Mouse (Mus musculus): ENCODE measurements around the gene Iqschfp. TPM values are rescaled to one million over a fixed set of nuclear protein-coding genes. Genes with fewer than 3 reads are reported as not detected.

Iqschfp gene
- polyA plus RNA-seq, 1 experiment from 2014 or later: 0.38 TPM

DNA sequence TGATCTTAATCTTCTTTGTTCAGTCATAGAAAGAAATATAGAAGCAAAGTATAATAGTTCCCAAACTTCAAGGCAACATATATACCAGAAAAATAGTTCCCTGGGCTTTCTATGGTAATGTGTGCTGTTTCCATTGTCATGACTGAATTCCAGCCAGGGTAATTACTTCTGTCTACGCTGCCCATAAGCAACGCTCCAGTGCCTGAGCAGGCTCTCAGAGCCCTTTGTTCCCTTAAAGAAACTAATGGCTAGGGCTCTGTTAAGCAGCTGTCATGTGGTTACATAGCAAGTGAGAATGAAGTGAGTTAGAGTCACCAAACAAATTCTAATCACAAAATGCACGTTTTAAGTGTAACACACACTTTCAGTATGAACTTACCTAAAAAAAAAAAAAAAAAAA, 379.4 kb downstream of the Iqschfp start:
- peaks cover 4% of the 10 kb centered on the region; the same call in 1 of the 2 replicates for H3K9me3 ChIP-seq
- H3K4me1 ChIP-seq: peaks cover 4% of the 10 kb centered on the region
- H3K27me3 ChIP-seq (ENCODE audit: poor library complexity, severe bottlenecking): no peaks in the 10 kb centered on the region
- H3K36me3 ChIP-seq (replicated peaks): no peaks in the 10 kb centered on the region
- H3K4me3 ChIP-seq: no peak overlapping the region
- DNase-seq (ENCODE audit: extremely low spot score, low spot score): no peak
- WGBS: 37% methylated on average over 3 of the region's 3 CpGs
- no peak overlapping the region for H3K27ac ChIP-seq

DNA sequence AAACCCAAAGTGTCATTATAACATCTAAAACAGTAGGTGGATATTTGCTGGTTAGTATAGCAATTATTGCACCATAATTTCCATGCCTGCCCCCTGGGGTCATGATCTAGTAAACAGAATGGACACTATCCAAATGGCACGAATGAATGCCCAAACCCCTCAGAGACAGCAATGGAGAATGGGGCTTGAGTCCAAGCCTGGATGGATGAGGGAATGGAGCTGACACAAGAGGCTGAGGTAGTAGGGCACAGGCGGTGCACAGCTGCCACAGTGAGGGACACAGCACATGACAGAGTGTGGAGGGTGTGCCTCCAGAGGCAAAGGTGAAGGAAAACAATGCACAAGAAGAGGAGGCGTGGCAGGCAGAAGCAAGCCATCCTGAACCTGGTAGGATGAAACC, 379.8 kb downstream of the Iqschfp start:
- Histone ChIP-seq H3K9me3 (peaks cover 4% of the 10 kb centered on the region; the same call in 1 of the 2 replicates), H3K4me3 (no peak overlapping the region), H3K27ac (peak overlapping the region; percentile 63; the same call in 1 of the 2 replicates), H3K36me3 (replicated peaks) (no peaks in the 10 kb centered on the region), H3K27me3 (ENCODE audit: poor library complexity, severe bottlenecking) (no peaks in the 10 kb centered on the region), H3K4me1 (peaks cover 4% of the 10 kb centered on the region)
- no peak for DNase-seq (ENCODE audit: extremely low spot score, low spot score)
- WGBS: 81% methylated on average over 3 of the region's 3 CpGs

DNA sequence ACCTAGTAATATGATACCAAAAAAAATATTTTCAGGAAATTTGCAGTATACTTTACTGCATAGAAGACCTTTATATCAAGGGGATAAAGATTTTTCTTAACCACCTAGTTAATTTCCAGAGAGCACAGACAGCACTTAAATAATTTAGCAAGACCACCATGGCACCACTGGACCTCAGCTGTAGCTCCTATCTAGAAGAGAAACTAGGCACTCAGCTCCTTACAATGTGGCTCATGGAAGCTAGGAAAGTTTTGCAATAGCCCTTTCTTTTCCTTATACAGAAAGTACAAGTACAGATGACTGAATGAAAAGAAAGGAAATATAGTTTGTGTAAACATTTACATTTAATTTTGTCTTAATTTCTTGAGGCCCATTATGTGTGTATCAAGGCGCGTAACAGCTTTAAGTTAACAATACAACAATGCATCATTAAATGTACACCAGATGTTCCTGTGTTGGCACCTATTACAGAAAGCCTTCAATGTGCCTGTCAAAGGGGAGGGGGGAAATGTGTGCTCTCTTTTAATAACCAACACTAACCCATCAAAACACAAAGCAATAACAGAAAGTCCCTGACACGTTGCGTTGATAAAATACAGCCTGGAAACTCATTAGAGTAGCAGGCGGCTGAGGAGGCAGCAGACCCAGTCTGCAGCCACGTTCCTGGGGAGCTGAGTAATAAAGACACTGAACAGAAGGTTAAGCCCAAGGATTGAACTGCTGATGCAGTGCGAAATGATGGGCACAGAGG, 391.0 kb downstream of the Iqschfp start:
- H3K4me1 ChIP-seq: peaks cover 8% of the 10 kb centered on the region
- no peaks in the 10 kb centered on the region for H3K27me3 ChIP-seq (ENCODE audit: poor library complexity, severe bottlenecking)
- H3K36me3 ChIP-seq (replicated peaks): no peaks in the 10 kb centered on the region
- DNase-seq (ENCODE audit: extremely low spot score, low spot score): no peak
- H3K27ac ChIP-seq: no peak overlapping the region
- no peaks in the 10 kb centered on the region for H3K9me3 ChIP-seq
- WGBS: 60% methylated on average over 7 of the region's 7 CpGs
- no peak overlapping the region for H3K4me3 ChIP-seq

DNA sequence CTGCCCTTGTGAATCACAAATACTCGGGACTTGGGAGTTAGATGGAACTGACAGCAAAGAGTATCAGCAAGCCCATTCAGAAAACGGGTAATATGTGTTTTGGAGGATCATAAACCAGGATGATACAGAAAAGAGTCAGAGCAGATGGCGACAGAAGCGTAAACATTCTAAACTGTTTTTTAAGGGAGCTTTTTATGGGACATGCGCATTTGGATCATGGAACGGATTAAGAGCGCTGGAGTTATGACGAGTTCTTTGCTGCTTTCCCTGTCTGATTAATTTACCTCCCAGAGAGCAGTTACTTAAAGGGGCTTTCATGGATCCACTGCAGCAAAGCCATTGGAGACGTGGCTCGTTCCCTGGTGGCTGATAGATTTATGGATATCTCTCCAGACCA, 391.6 kb downstream of the Iqschfp start:
- Histone ChIP-seq H3K36me3 (replicated peaks) (no peaks in the 10 kb centered on the region), H3K4me3 (no peak overlapping the region), H3K4me1 (peaks cover 8% of the 10 kb centered on the region), H3K27me3 (ENCODE audit: poor library complexity, severe bottlenecking) (no peaks in the 10 kb centered on the region), H3K27ac (no peak overlapping the region), H3K9me3 (no peaks in the 10 kb centered on the region)
- no peak for DNase-seq (ENCODE audit: extremely low spot score, low spot score)
- WGBS: 67% methylated on average over 10 of the region's 10 CpGs

DNA sequence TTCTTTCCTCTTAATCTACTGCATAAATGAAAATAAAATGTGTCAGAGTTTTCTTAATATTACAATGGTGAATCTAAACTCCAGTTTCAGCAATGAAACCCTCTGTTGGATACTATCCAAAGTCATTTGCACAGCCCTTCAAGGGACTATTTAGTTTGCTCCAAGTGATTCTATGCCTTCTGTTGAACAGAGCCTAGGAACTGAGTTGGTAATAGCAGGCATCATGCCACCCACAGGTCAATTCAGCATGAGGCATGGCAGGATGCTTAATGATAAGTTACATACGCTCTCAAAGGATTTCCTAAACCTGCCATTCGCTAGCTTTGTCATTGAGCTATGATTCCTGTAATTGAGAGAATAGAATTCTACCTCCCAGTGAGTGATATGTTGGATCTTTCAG, 392.5 kb downstream of the Iqschfp start:
- Histone ChIP-seq H3K27ac (no peak overlapping the region), H3K4me3 (no peak overlapping the region), H3K9me3 (no peaks in the 10 kb centered on the region), H3K27me3 (ENCODE audit: poor library complexity, severe bottlenecking) (no peaks in the 10 kb centered on the region), H3K36me3 (replicated peaks) (no peaks in the 10 kb centered on the region), H3K4me1 (peaks cover 8% of the 10 kb centered on the region)
- WGBS: 91% methylated on average over 2 of the region's 2 CpGs
- no peak for DNase-seq (ENCODE audit: extremely low spot score, low spot score)

DNA sequence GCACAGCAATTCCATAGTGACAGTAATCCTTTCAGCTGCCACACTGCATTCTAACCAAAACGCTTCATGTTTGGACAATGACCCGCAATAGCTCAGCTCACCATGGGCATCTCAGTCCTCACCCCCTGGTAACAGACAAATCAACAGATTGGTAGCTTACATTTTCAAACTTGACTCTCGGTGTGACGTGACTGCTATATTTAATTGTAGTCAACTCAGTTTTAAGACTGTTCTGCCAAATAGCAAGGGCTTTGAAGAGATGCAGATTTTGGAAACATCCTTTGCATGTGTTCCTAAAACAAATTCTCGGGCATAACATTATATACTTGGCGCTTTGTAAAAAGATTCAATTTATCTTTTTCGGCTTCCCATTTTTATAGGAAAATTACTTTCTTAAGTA, 404.7 kb downstream of the Iqschfp start:
- no peak for DNase-seq (ENCODE audit: extremely low spot score, low spot score)
- Histone ChIP-seq H3K27me3 (ENCODE audit: poor library complexity, severe bottlenecking) (no peaks in the 10 kb centered on the region), H3K36me3 (replicated peaks) (no peaks in the 10 kb centered on the region), H3K4me1 (no peaks in the 10 kb centered on the region), H3K27ac (no peak overlapping the region), H3K9me3 (no peaks in the 10 kb centered on the region), H3K4me3 (no peak overlapping the region)
- WGBS: 94% methylated on average over 7 of the region's 7 CpGs

DNA sequence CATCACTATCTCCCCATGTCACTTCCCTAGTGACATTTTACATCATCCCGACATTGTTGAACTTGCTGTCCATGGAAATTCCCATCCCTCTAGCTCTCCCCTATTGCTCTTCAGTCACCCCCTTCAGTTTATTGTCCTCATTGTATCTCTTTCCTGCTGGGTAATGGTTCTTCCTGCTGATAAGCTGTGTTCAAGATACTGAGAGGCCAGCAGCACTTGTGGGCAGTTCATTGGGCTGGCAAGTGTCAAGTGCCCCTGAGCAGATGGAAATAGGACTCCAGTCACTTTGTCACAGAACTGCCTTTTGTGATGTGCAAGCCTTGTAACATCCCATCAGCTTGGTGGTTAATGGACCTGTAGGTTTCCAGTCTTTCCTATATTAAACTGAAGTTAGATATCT, 413.6 kb downstream of the Iqschfp start:
- H3K27me3 ChIP-seq (ENCODE audit: poor library complexity, severe bottlenecking): no peaks in the 10 kb centered on the region
- WGBS: 54% methylated on average over 1 of the region's 1 CpGs
- no peak overlapping the region for H3K27ac ChIP-seq
- H3K4me3 ChIP-seq: no peak overlapping the region
- peaks cover 15% of the 10 kb centered on the region for H3K4me1 ChIP-seq
- no peak for DNase-seq (ENCODE audit: extremely low spot score, low spot score)
- H3K36me3 ChIP-seq (replicated peaks): no peaks in the 10 kb centered on the region
- no peaks in the 10 kb centered on the region for H3K9me3 ChIP-seq

DNA sequence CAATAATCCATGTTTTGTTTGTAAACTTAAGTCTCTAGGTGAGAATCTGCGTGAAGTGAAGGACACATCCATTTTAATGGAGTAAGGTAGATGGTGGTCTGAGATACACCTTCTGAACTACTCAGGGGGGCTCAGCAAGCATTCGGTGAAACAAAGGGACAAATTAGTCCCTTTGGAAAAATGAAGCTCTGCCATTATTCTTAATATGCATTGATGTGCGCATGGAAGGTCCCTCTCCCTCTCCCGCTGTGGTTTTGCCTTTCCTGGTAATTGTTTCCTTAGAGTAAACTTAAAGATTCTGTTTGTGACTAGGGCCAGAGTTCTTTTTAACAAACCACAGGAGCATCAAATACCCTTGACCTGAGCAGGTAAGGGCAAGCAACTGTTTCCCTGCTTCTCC, 414.7 kb downstream of the Iqschfp start:
- H3K27me3 ChIP-seq (ENCODE audit: poor library complexity, severe bottlenecking): no peaks in the 10 kb centered on the region
- H3K4me1 ChIP-seq: peaks cover 15% of the 10 kb centered on the region
- no peak for DNase-seq (ENCODE audit: extremely low spot score, low spot score)
- no peaks in the 10 kb centered on the region for H3K36me3 ChIP-seq (replicated peaks)
- H3K4me3 ChIP-seq: no peak overlapping the region
- no peaks in the 10 kb centered on the region for H3K9me3 ChIP-seq
- H3K27ac ChIP-seq: no peak overlapping the region
- 26% methylated on average over 4 of the region's 4 CpGs for WGBS

DNA sequence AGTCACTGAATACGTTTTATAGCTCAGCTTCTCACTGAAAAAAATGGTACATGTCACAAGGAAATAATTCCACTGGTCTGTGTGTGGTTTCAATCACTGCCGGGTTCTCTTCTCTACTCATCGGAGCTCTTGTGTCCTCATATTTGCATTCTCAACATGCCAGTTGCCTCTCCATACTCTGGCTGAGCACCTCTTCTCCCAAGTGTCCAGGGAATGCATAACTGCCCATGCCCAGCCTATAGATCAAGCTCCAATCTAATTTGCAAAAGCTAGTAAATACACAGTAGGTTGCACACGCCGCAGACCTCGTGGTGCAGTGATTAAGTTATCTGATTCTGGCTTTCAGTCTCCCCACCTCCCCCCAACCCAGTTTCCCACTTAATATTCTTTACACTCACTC, 433.5 kb downstream of the Iqschfp start:
- H3K4me1 ChIP-seq: no peaks in the 10 kb centered on the region
- H3K27ac ChIP-seq: no peak overlapping the region
- H3K9me3 ChIP-seq: no peaks in the 10 kb centered on the region
- WGBS: 86% methylated on average over 6 of the region's 6 CpGs
- no peaks in the 10 kb centered on the region for H3K27me3 ChIP-seq (ENCODE audit: poor library complexity, severe bottlenecking)
- no peaks in the 10 kb centered on the region for H3K36me3 ChIP-seq (replicated peaks)
- no peak overlapping the region for H3K4me3 ChIP-seq
- no peak for DNase-seq (ENCODE audit: extremely low spot score, low spot score)

DNA sequence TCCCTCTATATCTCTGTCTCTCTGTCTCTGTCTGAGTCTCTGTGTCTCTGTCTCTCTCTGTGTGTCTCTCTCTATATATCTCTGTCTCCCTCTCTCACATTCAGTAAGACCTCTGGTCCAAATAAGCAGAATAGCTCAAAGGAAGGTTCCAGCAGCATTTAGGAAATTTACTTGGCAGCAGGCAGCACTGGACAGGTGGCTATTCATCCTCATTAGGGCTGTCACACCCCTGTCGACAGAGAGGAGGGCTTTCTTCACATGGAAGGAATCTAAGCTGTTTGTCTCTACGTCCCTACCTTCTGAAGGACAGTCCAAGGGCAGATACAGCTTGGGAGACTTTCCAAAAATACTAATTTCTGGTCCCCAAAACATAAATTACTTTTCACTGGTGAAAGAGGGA, 440.5 kb downstream of the Iqschfp start:
- H3K4me1 ChIP-seq: no peaks in the 10 kb centered on the region
- H3K36me3 ChIP-seq (replicated peaks): no peaks in the 10 kb centered on the region
- H3K27me3 ChIP-seq (ENCODE audit: poor library complexity, severe bottlenecking): no peaks in the 10 kb centered on the region
- no peaks in the 10 kb centered on the region for H3K9me3 ChIP-seq
- 71% methylated on average over 2 of the region's 2 CpGs for WGBS
- no peak overlapping the region for H3K4me3 ChIP-seq
- H3K27ac ChIP-seq: no peak overlapping the region
- no peak for DNase-seq (ENCODE audit: extremely low spot score, low spot score)

DNA sequence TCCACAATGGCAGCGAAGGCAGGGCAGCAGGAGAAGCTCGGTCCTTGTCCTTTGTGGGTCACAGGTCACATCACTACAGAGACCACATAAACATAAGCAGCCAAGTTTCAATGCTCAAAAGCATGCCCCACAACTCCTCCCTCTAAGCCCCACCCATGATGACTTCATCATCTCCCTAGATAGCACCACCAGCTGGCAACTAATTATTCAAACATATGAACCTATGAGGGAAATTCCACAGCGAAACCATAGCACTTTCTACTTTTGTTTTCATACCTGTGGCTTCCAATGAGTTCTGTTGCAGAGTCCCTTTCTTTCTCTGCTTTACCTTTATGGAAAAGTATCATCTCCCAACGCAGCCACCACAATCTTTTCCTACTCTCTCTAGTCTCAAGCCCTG, 443.5 kb downstream of the Iqschfp start:
- no peak overlapping the region for H3K27ac ChIP-seq
- H3K27me3 ChIP-seq (ENCODE audit: poor library complexity, severe bottlenecking): no peaks in the 10 kb centered on the region
- H3K4me1 ChIP-seq: no peaks in the 10 kb centered on the region
- 96% methylated on average over 4 of the region's 4 CpGs for WGBS
- H3K4me3 ChIP-seq: no peak overlapping the region
- DNase-seq (ENCODE audit: extremely low spot score, low spot score): no peak
- H3K36me3 ChIP-seq (replicated peaks): no peaks in the 10 kb centered on the region
- H3K9me3 ChIP-seq: no peaks in the 10 kb centered on the region

DNA sequence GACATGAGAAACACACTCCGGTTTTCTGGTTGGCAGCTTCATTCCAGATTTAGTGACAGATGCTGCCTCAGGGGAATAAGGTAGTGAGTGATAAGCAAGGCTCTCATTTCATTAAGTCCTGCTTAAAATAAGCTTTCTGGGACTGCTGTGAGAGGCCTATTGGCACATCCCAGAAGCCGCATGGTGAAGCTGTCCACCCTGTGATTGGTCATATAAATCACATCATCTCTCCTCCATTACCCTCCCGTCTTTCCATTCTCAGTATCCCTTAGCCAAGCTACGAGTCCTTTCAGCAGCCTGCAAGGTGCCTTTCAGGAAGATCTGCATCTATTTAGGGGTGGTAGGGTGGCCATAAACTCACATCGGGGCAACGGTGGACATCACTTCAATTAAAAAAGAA, 458.6 kb downstream of the Iqschfp start:
- 91% methylated on average over 6 of the region's 6 CpGs for WGBS
- no peaks in the 10 kb centered on the region for H3K4me1 ChIP-seq
- DNase-seq (ENCODE audit: extremely low spot score, low spot score): no peak
- H3K36me3 ChIP-seq (replicated peaks): no peaks in the 10 kb centered on the region
- no peaks in the 10 kb centered on the region; the same call in 1 of the 2 replicates for H3K9me3 ChIP-seq
- no peak overlapping the region for H3K4me3 ChIP-seq
- H3K27ac ChIP-seq: no peak overlapping the region
- no peaks in the 10 kb centered on the region for H3K27me3 ChIP-seq (ENCODE audit: poor library complexity, severe bottlenecking)

DNA sequence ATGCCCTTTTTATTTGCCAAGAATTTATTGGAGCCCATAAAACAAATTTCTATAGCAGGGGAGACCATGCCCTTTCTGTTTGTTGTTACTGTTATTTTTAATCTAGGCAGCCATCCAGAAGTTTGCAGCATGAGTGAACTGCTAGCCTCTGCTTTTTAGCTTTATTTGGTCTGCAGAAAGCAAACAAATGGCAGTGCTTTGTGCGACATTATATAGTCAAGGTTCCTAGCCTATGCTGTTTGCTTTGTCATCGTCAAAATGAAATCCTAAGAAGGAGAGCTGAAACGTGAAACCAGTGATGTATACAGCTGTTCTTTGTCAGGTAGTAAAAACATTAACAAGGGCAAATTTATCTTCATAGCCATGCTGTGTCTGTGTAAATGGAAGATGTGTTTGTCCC, 459.4 kb downstream of the Iqschfp start:
- DNase-seq (ENCODE audit: extremely low spot score, low spot score): no peak
- Histone ChIP-seq H3K4me1 (no peaks in the 10 kb centered on the region), H3K36me3 (replicated peaks) (no peaks in the 10 kb centered on the region), H3K9me3 (no peaks in the 10 kb centered on the region; the same call in 1 of the 2 replicates), H3K4me3 (no peak overlapping the region), H3K27me3 (ENCODE audit: poor library complexity, severe bottlenecking) (no peaks in the 10 kb centered on the region), H3K27ac (no peak overlapping the region)
- WGBS: 75% methylated on average over 3 of the region's 3 CpGs

DNA sequence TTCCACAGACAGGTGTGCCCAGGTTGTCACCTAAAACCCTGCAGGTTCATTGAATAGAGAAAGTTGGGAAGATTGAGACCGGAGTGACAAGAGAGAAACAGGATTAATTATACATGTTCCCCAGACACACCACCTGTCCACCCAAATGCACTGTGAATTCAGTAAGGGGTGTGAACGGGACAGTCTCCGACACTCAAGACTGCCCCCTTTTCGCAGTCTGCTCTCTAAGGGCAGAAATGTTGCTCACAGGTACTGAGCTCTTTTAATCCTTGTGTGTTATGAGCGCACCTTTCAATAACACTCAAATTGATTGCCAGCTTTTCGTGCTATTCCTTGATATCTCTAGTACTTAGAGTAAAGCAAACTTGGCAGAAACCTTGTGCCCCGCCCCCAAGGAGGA, 460.9 kb downstream of the Iqschfp start:
- no peaks in the 10 kb centered on the region; the same call in 1 of the 2 replicates for H3K9me3 ChIP-seq
- H3K27me3 ChIP-seq (ENCODE audit: poor library complexity, severe bottlenecking): no peaks in the 10 kb centered on the region
- H3K36me3 ChIP-seq (replicated peaks): no peaks in the 10 kb centered on the region
- H3K4me1 ChIP-seq: no peaks in the 10 kb centered on the region
- no peak overlapping the region for H3K4me3 ChIP-seq
- no peak overlapping the region for H3K27ac ChIP-seq
- WGBS: 91% methylated on average over 7 of the region's 7 CpGs
- DNase-seq (ENCODE audit: extremely low spot score, low spot score): no peak

All from forebrain, embryonic 10.5 days (tissue).